Mouse (Mus musculus) brain, adult 2 months (tissue): ENCODE data around the gene Vps13d.
A peak's percentile ranks its signal among the peaks of the same experiment; 100 is the strongest.

Experiments
- DNase-seq: peaks from one replicate; pipeline ENCODE4 v3.0.0; 2011; ENCODE audit warnings: low read depth, low spot score

Vps13d gene

GRCm38 (mm10) chr4:145150345-145151102, 44.3 kb downstream of the Vps13d start:
- peak; percentile 52 for DNase-seq

DNA sequence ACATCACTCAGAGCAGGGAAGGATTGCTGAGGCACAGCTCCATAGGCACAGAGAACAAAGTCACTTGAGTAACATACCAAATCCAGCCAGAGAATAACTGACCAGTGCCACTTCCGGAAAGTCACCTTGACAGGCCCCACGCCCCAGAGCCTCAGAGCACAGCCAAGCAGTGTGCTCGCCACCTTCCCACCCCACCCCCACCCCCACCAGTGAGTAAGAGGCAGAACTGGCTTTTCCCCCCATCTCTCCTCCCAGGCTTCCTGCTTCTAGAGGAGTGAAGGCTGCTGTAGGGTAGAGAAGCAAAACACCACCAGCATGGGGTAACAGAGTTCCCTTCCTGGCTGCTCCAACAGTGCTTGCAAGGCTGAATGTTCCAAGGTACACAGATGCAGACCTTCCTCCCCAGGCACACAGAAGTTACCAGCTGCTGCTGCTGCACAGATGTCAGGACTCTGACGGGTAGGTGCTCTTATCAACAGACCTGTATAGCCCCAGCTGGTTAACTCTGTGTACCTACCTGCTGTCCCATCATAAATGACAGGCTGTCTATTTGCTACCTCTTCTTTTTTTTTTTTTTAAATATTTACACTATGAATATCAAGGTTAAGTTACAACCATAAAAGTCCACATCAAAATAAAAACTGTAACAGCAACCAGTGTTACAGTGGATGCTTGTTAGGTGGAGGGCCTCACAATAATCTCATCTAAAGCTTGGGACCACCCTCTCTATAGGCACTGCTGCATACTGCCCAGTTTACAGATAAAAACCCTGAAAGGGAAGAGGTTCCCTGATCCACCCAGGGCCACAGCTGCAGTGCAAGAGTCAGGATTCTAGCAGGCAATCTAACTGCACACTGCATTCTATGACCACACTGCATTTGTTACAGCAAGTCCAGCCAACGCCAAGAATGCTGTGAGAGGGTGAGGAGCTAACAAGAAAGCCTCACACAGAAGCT, 47.5 kb downstream of the Vps13d start:
- DNase-seq, result no peak

DNA sequence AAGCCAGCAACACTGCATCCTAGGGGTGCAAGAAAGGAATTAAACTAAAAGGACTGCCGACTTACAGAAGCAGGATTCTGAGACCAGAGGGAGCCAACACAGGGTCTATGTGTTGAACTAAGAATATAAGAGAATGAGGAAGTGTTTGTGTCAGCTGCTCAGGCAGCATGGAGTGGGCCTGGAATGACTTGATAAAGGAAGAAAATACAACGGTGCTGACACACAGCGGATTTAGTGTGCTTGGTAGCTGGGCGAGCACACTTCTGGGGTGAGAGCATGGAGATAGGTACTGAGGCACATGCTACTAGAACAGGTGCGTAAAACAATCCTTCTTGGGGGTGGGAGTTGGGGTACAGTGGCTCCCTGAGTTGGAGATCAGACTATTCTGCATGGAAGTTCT, 51.3 kb downstream of the Vps13d start:
- DNase-seq, result no peak

DNA sequence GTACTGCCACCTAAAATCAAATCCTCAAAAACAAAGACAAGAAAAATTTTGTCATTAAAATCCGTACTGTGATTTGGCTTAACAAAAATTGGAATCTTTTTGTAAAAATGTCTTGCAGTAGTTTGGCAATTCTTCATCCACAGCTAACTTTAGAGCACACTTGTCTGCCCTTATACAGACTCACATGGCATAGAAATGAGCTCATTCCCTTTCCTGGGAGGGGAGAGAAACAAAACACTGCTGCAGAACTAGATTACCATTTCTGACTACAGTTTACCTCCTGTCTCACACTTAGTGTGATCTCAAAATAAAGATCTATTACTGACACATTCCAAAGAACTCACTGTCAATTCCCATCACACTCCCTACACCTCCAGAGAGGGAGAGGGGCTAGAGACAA, 58.1 kb downstream of the Vps13d start:
- DNase-seq, result peak; percentile 32

- DNase-seq, result no peak
These were observed 59.3 kb downstream of the Vps13d start for GRCm38 (mm10) chr4:145135473-145135872.

DNA sequence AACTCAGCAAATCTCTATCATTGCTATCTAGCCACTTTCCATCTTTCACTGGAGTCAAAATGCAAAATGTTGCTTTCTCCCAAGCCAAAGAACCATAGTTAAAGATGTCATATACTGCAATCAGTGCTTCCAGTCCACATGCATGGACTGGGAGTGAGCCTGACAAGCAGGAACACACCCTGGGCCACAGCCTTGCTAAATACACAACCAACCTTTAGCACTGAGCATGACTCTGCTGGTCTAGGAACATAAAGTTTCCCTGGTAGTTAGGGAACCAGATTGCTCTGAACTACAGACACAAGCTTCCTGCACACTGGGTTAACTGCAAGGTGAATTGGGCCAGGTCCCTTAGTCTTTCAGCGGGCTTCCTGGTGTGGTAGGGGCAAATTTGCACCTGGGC, 64.0 kb downstream of the Vps13d start:
- no peak for DNase-seq

- peak; percentile 93 for DNase-seq
These were observed 64.8 kb downstream of the Vps13d start for GRCm38 (mm10) chr4:145129956-145130548.

GRCm38 (mm10) chr4:145125463-145126220, 69.2 kb downstream of the Vps13d start:
- DNase-seq, result peak; percentile 75

DNA sequence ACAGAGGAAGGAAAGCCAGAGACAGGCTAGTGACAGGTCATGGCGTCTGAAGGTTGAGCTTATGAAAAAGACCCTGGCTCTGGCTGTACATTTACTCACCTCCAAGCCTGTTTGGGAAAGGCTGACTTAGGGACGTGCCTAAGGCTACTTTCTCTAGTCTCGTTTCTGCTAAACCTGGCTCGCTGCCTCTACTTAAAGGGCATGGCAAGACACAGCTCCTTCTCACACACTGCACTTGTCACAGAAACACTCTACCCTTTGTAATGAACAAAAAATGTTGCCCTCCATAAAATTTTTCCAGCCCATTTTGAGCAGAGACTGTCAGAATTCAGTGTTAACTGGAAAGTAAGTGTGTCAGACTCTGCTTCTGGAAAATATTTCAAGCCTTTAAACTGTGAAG, 70.4 kb downstream of the Vps13d start:
- DNase-seq, result peak; percentile 52

DNA sequence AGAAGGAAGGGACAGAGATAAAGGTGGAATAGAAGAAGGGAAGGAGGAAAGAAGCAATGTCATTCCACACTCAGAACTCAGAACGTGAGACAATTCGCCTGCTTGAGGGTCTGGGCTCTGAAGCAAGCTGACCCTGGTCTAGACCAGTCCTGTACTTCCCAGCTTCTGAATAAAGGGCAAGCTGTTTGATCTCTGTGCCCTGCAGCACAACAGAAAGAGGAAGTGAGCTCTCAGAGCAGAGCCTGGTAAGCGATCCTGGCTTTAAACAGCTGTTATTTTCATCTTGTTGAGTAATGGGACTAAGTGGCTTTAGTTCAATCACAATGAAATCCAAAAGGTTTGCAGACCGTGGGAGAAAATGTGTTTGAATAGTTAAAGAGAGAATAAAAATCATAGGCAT, 83.2 kb downstream of the Vps13d start:
- no peak for DNase-seq

DNA sequence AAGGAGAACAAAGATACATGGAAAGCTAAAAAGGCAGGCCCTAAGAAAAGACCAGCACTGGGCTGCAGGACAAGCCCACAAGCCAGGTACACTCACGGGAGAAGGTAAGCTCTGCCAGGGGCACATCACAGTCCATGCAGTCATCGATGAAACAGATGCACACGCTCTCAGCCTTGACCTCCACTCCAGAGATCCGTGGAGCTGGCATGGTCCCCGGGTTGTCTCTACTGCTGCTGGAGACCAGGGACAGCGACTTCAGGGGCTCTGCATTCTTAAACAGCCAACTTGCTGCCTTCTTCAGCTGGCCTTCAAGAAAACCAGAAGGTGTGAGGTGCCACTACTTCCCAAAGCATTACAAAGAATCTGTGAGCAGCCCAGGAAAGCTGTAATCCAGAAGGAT, 84.1 kb downstream of the Vps13d start:
- DNase-seq, result no peak

DNA sequence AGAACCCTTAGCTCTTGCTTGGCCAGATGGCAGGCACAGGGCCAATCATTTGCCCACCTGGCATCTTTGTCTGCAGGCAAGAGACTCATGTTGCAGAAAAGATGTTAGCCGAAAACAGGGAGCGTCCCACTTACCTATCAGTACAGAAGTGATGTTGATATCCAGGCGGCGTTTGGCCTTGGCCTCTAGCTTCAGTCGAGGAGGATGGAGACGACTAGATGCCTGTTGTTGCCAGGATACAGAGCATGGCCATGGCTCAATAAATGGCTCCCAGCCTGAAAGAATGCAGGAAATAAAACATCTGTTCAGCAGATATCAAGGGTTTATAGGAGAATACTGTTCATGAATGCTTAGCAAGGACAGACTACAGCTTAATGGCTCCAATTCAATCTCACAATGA, 88.0 kb downstream of the Vps13d start:
- DNase-seq, result no peak

DNA sequence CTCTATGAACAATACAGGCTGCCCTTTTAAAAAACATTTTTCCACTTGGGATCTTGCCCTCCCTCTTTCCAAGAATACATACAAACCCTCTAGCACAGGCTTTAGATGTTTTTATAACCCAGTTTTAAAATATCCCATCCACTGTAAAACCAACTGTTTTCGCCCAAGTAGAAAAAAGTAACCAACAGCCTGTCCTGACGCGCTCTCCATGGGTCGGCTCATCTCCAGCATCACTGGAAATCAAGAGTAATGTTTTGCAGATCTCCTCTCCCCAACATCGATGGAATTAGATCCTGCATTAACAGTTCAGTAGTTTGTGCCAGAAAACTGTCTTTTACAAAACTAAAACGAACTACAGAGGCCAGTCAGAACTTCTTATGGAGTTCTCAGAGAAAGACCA, 89.5 kb downstream of the Vps13d start:
- peak; percentile 40 for DNase-seq

GRCm38 (mm10) chr4:145104917-145105316, 89.9 kb downstream of the Vps13d start:
- DNase-seq, result peak; percentile 84

DNA sequence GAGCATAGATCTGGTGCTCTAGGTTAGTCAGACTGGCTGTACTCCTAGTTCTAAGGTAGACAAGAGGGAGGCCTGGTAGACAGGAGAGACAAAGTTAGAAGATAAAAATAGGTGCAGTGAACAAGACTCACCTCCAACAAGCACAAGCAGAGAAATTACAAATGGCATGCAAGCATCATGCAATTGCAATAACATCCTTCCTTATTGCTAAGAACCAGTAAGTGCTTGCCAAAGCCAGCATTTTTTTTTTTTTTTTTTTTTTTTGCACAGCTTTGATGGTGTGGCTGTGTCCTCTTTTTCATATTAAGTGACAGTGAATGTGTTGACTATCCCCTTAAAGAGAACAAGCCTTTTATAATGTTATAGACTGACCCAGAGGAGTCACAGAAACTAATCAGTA, 91.2 kb downstream of the Vps13d start:
- DNase-seq, result no peak

- DNase-seq, result peak; percentile 68
These were observed 92.7 kb downstream of the Vps13d start for GRCm38 (mm10) chr4:145101823-145102718.

DNA sequence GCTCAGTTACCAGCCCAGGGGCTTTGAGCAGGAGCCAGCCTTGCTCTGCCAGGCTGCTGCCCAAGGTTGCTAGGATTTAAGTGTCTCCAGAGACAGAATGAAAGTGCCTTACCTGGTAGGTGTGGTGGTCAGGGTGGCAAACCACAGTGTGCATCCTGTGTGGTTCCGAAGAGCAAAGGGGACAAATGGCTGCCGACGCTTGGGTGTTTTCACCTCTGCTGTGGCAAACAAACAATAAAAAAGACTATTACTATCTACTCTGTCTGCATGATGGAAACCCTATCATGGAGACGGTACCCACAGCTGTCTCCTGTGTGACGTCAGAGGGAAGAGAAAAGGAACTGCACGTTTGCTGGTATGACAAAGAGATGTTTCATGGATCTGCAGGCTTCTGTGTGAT, 95.0 kb downstream of the Vps13d start:
- no peak for DNase-seq

DNA sequence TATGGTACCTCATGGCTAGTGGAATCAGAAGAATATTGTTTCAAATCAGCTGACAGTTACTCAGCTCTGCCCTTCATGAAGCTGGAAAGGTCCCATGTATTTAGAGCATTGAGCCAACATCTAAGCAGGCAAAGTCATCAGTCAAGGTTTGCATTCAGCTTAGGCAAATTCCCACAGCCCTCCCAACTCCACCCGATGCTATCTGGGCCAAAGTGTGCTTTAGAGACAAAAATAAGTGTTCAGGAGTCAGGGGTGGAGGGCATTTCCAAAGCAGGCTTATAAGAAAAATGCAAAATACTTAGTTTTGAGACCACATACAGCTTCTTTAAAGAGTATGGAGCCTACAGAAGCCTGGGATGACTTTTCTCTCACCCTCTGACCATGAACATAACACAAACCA, 95.5 kb downstream of the Vps13d start:
- no peak for DNase-seq

GRCm38 (mm10) chr4:145097974-145098373, 96.8 kb downstream of the Vps13d start:
- peak; percentile 93 for DNase-seq

GRCm38 (mm10) chr4:145096481-145097039, 98.2 kb downstream of the Vps13d start:
- DNase-seq, result peak; percentile 94
